Mouse (Mus musculus) kidney, postnatal 0 days (tissue): Measurements from ENCODE around the gene Psma3. TPM values are rescaled to one million over a fixed set of nuclear protein-coding genes. Genes with fewer than 3 reads are reported as not detected.

Experiments
- ATAC-seq: fragments of 200-750 bp; cut with Nextera tagmentation; replicated peaks from 2 replicates; pipeline ENCODE4 v1.8.0; 2017; ENCODE audit warnings: low read depth, moderate number of reproducible peaks, moderate TSS enrichment, moderate library complexity; ENCODE audit not compliant: low FRiP score
- DNase-seq: peaks from one replicate; pipeline ENCODE4 v3.0.0-alpha.2; 2016; ENCODE audit warnings: low spot score
- H3K27ac ChIP-seq: fragments of 300-500 bp; sonication (generic); 2 replicates; pipeline ENCODE4 v1.5.1; 2014; ENCODE audit warnings: mild to moderate bottlenecking
- H3K27me3 ChIP-seq: fragments of 300-500 bp; sonication (generic); 2 replicates; pipeline ENCODE4 v1.6.1; 2014; ENCODE audit warnings: low read length, mixed read lengths; ENCODE audit not compliant: insufficient read depth
- H3K36me3 ChIP-seq: fragments of 300-500 bp; sonication (generic); 2 replicates; pipeline ENCODE4 v1.6.1; 2014; ENCODE audit warnings: low read length, mixed read lengths; ENCODE audit not compliant: insufficient read depth
- H3K4me1 ChIP-seq: fragments of 300-500 bp; sonication (generic); replicated peaks from 2 replicates; pipeline ENCODE4 v1.6.1; 2014; ENCODE audit warnings: antibody characterized with exemption, low read length, mixed read lengths; ENCODE audit not compliant: insufficient read depth
- H3K4me2 ChIP-seq: fragments of 300-500 bp; sonication (generic); 2 replicates; pipeline ENCODE4 v1.6.1; 2014; ENCODE audit warnings: mild to moderate bottlenecking, low read length, moderate library complexity, mixed read lengths
- H3K4me3 ChIP-seq: fragments of 300-500 bp; sonication (generic); replicated peaks from 2 replicates; pipeline ENCODE4 v1.5.1; 2014; ENCODE audit warnings: low read depth, low read length
- H3K9ac ChIP-seq: fragments of 300-500 bp; sonication (generic); 2 replicates; pipeline ENCODE4 v1.6.1; 2014; ENCODE audit warnings: low read depth, low read length
- H3K9me3 ChIP-seq: fragments of 300-500 bp; sonication (generic); replicated peaks from 2 replicates; pipeline ENCODE4 v1.6.1; 2016; ENCODE audit warnings: low read length, inconsistent platforms, mixed read lengths
- CTCF ChIP-seq: IDR thresholded peaks from 2 replicates; pipeline ENCODE4 v1.5.1; 2016; ENCODE audit warnings: antibody characterized with exemption, low read depth, mild to moderate bottlenecking, moderate library complexity
- WGBS: fragments of 180-500 bp; shearing (Covaris S2); extraction: QIAGEN DNeasy Blood & Tissue Kit; methylation state at CpG from one replicate; pipeline ENCODE4 v1.1.7; 2014; 5-methylcytosine and 5-hydroxymethylcytosine counted together
- polyA plus RNA-seq: library from polyadenylated mRNA; unstranded; fragments of >200 nt; fragmentation: Nextera tagmentation; extraction: Ambion mirVana; gene quantifications from 2 replicates; pipeline ENCODE4 v1.2.1, GENCODE M21; 2015

The Psma3 gene
- polyA plus RNA-seq, 1 experiment from 2014 or later: 634 TPM

DNA sequence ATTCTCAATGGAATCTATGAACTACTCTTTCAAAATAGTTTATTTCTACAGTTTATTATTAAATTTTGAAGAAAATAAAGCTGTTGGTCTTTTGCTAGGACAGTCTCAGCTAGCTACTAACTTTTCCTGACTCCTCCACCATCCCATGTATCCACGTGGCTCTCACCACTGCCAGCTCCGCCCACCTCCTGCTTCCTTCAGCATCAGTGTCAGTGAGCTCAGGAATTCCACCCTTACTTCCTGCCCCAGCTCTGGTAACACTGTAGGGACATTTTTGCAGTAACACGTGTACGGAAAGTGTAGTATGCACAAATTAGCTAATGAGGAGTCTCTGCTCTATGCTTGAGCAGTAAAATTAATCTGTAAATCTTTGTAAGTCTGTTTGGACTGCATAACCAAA is 35.3 kb downstream of the Psma3 start:
- Histone ChIP-seq H3K27me3 (no peaks in the 10 kb centered on the region), H3K4me3 (no peak overlapping the region), H3K36me3 (peaks cover 37% of the 10 kb centered on the region; the same call in 1 of the 2 replicates), H3K9ac (no peak overlapping the region), H3K27ac (no peak overlapping the region), H3K4me1 (peaks cover 11% of the 10 kb centered on the region; the same call in 1 of the 2 replicates), H3K4me2 (no peak overlapping the region), H3K9me3 (no peaks in the 10 kb centered on the region)
- ATAC-seq: peak; percentile 57; the same call in 1 of the 2 replicates
- WGBS: 31% methylated on average over 4 of the region's 4 CpGs
- peak; percentile 65 for DNase-seq
- no peak for TF ChIP-seq CTCF

DNA sequence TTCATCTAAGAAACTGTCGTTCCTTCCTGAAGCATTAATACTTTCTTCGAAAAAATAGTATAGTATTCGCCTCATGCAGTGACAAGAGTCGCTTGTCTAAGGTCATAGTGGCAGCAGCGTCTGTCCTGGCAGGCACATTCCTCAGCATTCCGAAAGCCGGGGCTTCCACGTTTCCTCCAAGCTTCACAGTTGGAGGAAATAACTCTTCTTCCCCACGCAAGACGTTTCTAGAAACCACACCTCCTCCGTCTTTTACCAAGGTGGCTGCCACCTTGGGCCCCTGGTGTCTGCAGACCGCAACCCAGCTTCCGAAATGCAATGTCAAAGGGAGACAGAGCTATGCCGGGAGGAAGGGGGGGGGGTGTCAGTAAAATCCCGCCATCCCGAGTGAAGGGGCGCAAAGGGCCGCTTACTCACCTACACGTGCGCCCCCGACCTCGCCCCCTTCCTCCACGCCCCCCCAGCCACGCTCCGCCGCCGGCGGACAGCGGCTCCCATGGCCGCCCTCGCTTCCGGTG is 40.5 kb downstream of the Psma3 start:
- DNase-seq (peak; percentile 73), ATAC-seq (peak; percentile 76)
- TF ChIP-seq CTCF: no peak

DNA sequence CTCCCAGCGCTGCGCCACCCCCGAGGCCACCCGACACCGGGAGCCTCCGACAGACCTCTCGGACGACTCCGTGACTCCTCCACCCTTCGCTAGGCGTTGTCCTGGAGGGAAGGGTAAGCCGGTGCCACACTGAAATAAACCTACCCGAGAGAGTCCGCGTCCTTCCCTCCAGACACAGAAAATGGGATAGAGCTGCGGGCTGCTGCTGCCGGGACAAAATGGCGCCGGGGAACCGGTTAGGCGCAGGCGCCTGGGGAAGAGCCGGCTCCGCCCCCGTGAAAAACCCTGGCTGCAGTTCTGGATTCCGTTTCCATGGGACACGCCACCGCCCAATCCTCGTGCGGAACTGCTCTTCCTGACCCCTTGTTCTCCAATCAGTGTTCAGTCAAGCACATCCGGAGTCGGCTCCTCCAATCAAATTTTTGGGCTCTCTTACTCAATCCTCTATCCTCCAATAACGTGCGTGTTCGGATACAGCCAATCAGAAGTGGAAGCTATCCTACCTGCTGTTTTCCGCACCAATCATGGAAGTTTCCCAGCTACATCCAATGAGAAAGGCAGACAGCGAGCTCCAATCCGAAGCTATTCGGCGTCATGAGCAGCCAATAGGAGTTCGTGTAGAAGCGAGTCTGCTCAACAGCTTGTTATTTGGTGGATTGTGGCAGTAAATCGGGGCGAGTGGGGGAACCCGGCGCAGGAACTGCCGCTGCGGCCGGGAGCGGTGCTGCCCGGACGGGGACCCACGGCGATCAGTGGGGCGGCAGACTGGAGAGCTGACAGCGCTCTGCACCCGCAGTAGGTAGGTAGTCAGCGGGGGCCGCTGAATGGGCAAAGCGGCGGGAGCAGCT is 41.2 kb downstream of the Psma3 start, which contains the start of gene Arid4a:
Gene Arid4a (plus strand): TSS at position 628 of the 848 bp plus-strand sequence.
- peak within 1 kb of the TSS; percentile 98 for H3K4me3 ChIP-seq
- under 1% methylated on average over 61 of the region's 61 CpGs for WGBS
- DNase-seq (peak; percentile 100), ATAC-seq (peak; percentile 98)
- H3K27ac ChIP-seq: peak within 1 kb of the TSS; percentile 97
- H3K36me3 ChIP-seq: peaks cover 14% of the 10 kb centered on the region; the same call in 1 of the 2 replicates
- H3K27me3 ChIP-seq: no peaks in the 10 kb centered on the region
- TF ChIP-seq CTCF: no peak
- H3K9ac ChIP-seq: peak within 1 kb of the TSS; percentile 94
- H3K4me2 ChIP-seq: peak within 1 kb of the TSS; percentile 72
- peaks cover 11% of the 10 kb centered on the region; the same call in 1 of the 2 replicates for H3K4me1 ChIP-seq
- H3K9me3 ChIP-seq: no peaks in the 10 kb centered on the region

More for the DNA sequence above, 40.5 kb downstream of the Psma3 start:
- H3K36me3 ChIP-seq: peaks cover 13% of the 10 kb centered on the region; the same call in 1 of the 2 replicates
- H3K27ac ChIP-seq: peak overlapping the region; percentile 97
- peak overlapping the region; percentile 75 for H3K9ac ChIP-seq
- peak overlapping the region; percentile 72 for H3K4me2 ChIP-seq
- peak overlapping the region; percentile 67 for H3K4me3 ChIP-seq
- H3K9me3 ChIP-seq: no peaks in the 10 kb centered on the region
- H3K4me1 ChIP-seq: peaks cover 11% of the 10 kb centered on the region; the same call in 1 of the 2 replicates
- H3K27me3 ChIP-seq: no peaks in the 10 kb centered on the region
- WGBS: under 1% methylated on average over 32 of the region's 32 CpGs

GRCm38 (mm10) chr12:71016211-71016502 is 41.7 kb downstream of the Psma3 start:
- peaks cover 18% of the 10 kb centered on the region for H3K36me3 ChIP-seq
- ATAC-seq: no peak
- 0% methylated on average over 32 of the region's 33 CpGs for WGBS
- H3K4me2 ChIP-seq: peak overlapping the region; percentile 59
- peak overlapping the region; percentile 97 for H3K27ac ChIP-seq
- H3K9me3 ChIP-seq: no peaks in the 10 kb centered on the region
- no peaks in the 10 kb centered on the region for H3K27me3 ChIP-seq
- no peak for DNase-seq
- peak overlapping the region; percentile 98 for H3K4me3 ChIP-seq
- H3K9ac ChIP-seq: peak overlapping the region; percentile 94
- no peak for TF ChIP-seq CTCF
- H3K4me1 ChIP-seq: peaks cover 11% of the 10 kb centered on the region; the same call in 1 of the 2 replicates

- Histone ChIP-seq H3K4me1 (peaks cover 11% of the 10 kb centered on the region; the same call in 1 of the 2 replicates), H3K4me3 (peak overlapping the region; percentile 98), H3K36me3 (peaks cover 22% of the 10 kb centered on the region), H3K9ac (peak overlapping the region; percentile 94), H3K27me3 (no peaks in the 10 kb centered on the region), H3K4me2 (peak overlapping the region; percentile 59), H3K27ac (peak overlapping the region; percentile 97), H3K9me3 (no peaks in the 10 kb centered on the region)
- DNase-seq (peak; percentile 55), ATAC-seq (peak; percentile 7; the same call in 1 of the 2 replicates)
- TF ChIP-seq CTCF: no peak
- under 1% methylated on average over 55 of the region's 82 CpGs for WGBS
These were observed 42.3 kb downstream of the Psma3 start for GRCm38 (mm10) chr12:71016503-71017241.

GRCm38 (mm10) chr12:71017242-71017571 is 42.8 kb downstream of the Psma3 start:
- no peaks in the 10 kb centered on the region for H3K27me3 ChIP-seq
- H3K4me2 ChIP-seq: peak overlapping the region; percentile 59
- TF ChIP-seq CTCF: no peak
- DNase-seq: no peak
- H3K27ac ChIP-seq: peak overlapping the region; percentile 97
- peak overlapping the region; percentile 94 for H3K9ac ChIP-seq
- no peak for ATAC-seq
- H3K9me3 ChIP-seq: no peaks in the 10 kb centered on the region
- 5% methylated on average over 5 of the region's 5 CpGs for WGBS
- H3K4me1 ChIP-seq: peaks cover 11% of the 10 kb centered on the region; the same call in 1 of the 2 replicates
- H3K4me3 ChIP-seq: peak overlapping the region; percentile 98
- peaks cover 26% of the 10 kb centered on the region for H3K36me3 ChIP-seq
